Mouse (Mus musculus) ES-Bruce4 (cell line): ENCODE data around the gene Lamp1.

Experiments
- CTCF ChIP-seq: IDR thresholded peaks from one replicate; pipeline ENCODE4 v1.8.1; 2011; ENCODE audit warnings: low read depth, low read length
- EP300 ChIP-seq: IDR thresholded peaks from 2 replicates; pipeline ENCODE4 v1.6.1; 2011; ENCODE audit warnings: low read depth, low read length; ENCODE audit not compliant: insufficient read depth
- POLR2A ChIP-seq: IDR thresholded peaks from one replicate; pipeline ENCODE4 v1.8.1; 2011; ENCODE audit warnings: low read length; ENCODE audit not compliant: insufficient read depth

GRCm38 (mm10) chr8:13148476-13148875 lies 10.5 kb upstream of the Lamp1 start:
- no peak for TF ChIP-seq CTCF
- TF ChIP-seq POLR2A, result no peak
- TF ChIP-seq EP300, result no peak
